Comparison of ENCODE assay signal across 11 mouse cellular contexts in genomic region chr11:47114366-47114765, GRCm38 (mm10).
"Had no signal": no experiment of that assay in that cellular context is flagged by ENCODE, and none has a peak within 500 bp of the region (broad histone marks: within the 10 kb centered on the region; RNA-seq: fewer than 3 reads in every experiment).

No protein-coding gene starts in this region.

- DNase-seq: kidney, postnatal 25 days; layer of hippocampus, adult 9-11 months; liver, postnatal 0 days; lung, embryonic 14.5 days; midbrain, embryonic 14.5 days; right cerebral cortex, adult 18-20 months; right cerebral cortex, postnatal 14 days; right cerebral cortex, postnatal 4 days; thymus, adult 2 months; thymus, postnatal 25 days had no signal

- ATAC-seq: liver, postnatal 0 days; lung, postnatal 0 days had no signal
